Mouse (Mus musculus) C2C12 (cell line): ENCODE data around the gene E030018B13Rik. TPM values are rescaled to one million over a fixed set of nuclear protein-coding genes. Genes with fewer than 3 reads are reported as not detected.

ENCODE experiments used
- H3K27me3 ChIP-seq: one replicate; pipeline ENCODE4 v1.6.1; 2011; ENCODE audit not compliant: control insufficient read depth, insufficient read depth, insufficient read length
- H3K36me3 ChIP-seq: one replicate; pipeline ENCODE4 v1.6.1; 2011; ENCODE audit not compliant: control insufficient read depth, insufficient read depth
- H3K4me3 ChIP-seq: one replicate; pipeline ENCODE4 v1.5.1; 2011; ENCODE audit warnings: mild to moderate bottlenecking, control low read depth; ENCODE audit not compliant: poor library complexity, insufficient read depth, severe bottlenecking
- H3K79me2 ChIP-seq: one replicate; pipeline ENCODE4 v1.6.1; 2011; ENCODE audit not compliant: control insufficient read depth, insufficient read depth
- H3K79me3 ChIP-seq: one replicate; pipeline ENCODE4 v1.6.1; 2011; ENCODE audit warnings: low read depth, control low read depth
- H3ac ChIP-seq: one replicate; pipeline ENCODE3; 2011; ENCODE audit warnings: low read depth; ENCODE audit not compliant: control insufficient read depth, insufficient read length
- CEBPB ChIP-seq: IDR thresholded peaks from one replicate; pipeline ENCODE4 v1.6.1; 2011; ENCODE audit warnings: low read depth, mild to moderate bottlenecking, control low read depth, moderate library complexity
- CTCF ChIP-seq: IDR thresholded peaks from one replicate; pipeline ENCODE4 v1.5.1; 2011; ENCODE audit not compliant: control insufficient read depth, insufficient read depth, insufficient read length
- FOSL1 ChIP-seq: IDR thresholded peaks from one replicate; pipeline ENCODE4 v1.8.0; 2011; ENCODE audit warnings: mild to moderate bottlenecking, low read length; ENCODE audit not compliant: poor library complexity, insufficient read depth, severe bottlenecking
- MAX ChIP-seq: IDR thresholded peaks from one replicate; pipeline ENCODE4 v1.6.1; 2011; ENCODE audit warnings: mild to moderate bottlenecking, control low read depth
- MYOD1 ChIP-seq: IDR thresholded peaks from one replicate; pipeline ENCODE4 v1.6.1; 2011; ENCODE audit warnings: low read depth; ENCODE audit not compliant: control insufficient read depth, insufficient read length
- MYOG ChIP-seq: IDR thresholded peaks from one replicate; pipeline ENCODE4 v1.6.1; 2011; ENCODE audit not compliant: control insufficient read depth, insufficient read length; ENCODE audit errors: extremely low read depth
- USF1 ChIP-seq: IDR thresholded peaks from one replicate; pipeline ENCODE4 v1.6.1; 2011; ENCODE audit warnings: low read depth, mild to moderate bottlenecking, control low read depth, moderate library complexity
- polyA plus RNA-seq: library from polyadenylated mRNA; unstranded; fragments of >200 nt; fragmentation: generic; extraction: Trizol; gene quantifications from one replicate; pipeline ENCODE4 v1.2.1, GENCODE M21; 2012; ENCODE audit warnings: missing spikeins

Gene E030018B13Rik
- polyA plus RNA-seq, 1 experiment = 0.06 TPM

DNA sequence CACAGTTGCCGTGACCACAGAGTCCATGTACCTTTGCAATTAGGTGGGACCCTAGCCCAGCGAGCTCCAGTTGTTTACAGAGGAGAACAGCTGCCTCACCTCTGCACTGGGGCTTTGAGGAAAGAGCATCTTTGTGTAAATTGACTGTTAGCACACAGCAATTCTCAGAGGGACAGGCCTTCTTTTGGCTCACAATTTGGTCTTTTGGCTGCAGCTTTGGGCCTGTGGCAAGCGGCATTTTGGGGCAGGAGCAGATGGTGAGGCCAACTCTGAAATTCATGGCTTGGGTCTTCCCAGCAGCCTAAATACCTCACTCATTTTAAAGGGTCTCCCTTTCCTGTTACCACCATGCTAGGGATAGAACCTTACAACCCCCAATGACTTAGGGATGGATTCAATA is 32.5 kb downstream of the E030018B13Rik start:
- Histone ChIP-seq H3ac (no peak overlapping the region), H3K4me3 (no peak overlapping the region), H3K27me3 (no peaks in the 10 kb centered on the region), H3K36me3 (no peaks in the 10 kb centered on the region), H3K79me2 (no peaks in the 10 kb centered on the region), H3K79me3 (no peaks in the 10 kb centered on the region)
- TF ChIP-seq CTCF (no peak), MYOD1 (no peak), MAX (no peak), CEBPB (no peak), FOSL1 (no peak), USF1 (no peak), MYOG (no peak)

DNA sequence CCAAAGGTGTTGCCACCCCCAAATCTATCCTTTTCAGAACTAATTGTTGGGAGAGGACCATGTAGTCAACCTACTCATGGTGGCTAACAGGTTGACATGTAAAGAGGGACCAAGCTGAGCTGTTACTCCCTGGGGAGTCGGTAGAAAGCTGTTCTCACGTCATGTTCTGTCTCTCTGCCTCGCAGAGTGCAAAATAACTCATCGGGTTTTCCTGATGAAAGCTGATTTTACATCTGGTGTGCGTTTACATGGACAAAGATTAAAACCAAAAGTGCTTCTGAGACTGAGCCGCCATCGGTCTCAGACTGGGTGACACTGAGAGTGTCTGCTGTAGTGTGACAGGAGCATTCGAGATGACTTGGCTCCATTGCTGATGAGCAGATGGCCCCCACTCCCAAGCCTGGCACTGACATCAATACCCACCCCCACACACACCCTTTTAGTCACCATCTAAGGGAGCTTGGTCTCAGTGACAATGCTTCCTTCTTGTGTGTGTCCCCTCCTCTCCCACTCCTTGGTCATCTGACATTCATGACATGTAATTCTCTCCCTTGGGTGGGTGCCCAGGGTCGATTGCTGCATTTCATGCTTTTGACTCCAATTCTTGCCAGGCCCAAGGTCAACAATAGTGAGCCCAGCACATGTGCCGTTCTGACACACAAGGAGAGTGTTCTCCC is 34.4 kb downstream of the E030018B13Rik start:
- no peak overlapping the region for H3K4me3 ChIP-seq
- TF ChIP-seq MYOG (no peak), MYOD1 (no peak), USF1 (no peak)
- no peaks in the 10 kb centered on the region for H3K79me2 ChIP-seq
- no peaks in the 10 kb centered on the region for H3K27me3 ChIP-seq
- no peaks in the 10 kb centered on the region for H3K36me3 ChIP-seq
- no peaks in the 10 kb centered on the region for H3K79me3 ChIP-seq
- H3ac ChIP-seq = no peak overlapping the region

DNA sequence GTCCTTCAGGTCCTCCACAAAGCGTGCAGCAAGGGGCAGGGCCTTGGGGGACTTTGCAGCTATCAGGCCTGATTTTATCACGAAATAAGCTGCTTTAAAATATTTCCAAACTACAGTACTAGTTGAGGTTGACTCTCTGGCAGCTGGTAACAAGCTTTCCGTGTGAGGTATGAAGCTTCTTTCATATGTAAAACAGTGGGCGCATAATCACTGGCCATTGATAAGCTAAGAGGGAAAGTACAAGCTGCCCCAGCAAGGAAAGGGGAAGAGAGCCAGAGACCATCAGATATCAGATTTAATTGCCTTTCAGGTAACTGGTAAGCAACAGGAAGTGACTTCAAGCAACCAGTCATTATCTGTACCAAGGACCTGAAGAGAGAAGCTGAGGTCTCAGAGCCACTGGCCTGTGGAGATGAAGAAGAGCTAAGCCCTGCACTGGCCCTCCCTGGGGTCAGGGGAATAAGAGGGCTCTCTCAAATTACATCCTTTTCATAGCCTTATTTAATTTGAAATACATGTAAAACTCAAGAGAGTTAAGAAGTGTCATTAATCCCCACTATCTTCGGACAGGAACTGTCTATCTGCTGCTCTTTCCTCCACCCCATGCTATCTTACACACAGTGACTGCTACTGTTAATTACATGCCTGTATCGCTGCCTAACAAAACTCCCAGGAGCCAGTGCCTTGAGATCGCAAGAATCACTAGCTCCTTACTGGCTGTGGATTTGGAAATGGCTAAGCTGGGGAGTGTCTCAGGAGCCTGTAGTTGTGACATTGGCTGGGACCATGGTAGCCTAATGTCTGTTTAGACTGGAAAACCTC is 35.6 kb downstream of the E030018B13Rik start:
- no peaks in the 10 kb centered on the region for H3K36me3 ChIP-seq
- no peak overlapping the region for H3K4me3 ChIP-seq
- no peaks in the 10 kb centered on the region for H3K79me2 ChIP-seq
- H3K79me3 ChIP-seq = no peaks in the 10 kb centered on the region
- TF ChIP-seq CTCF (no peak), MYOG (no peak), FOSL1 (no peak), MYOD1 (no peak), MAX (no peak), USF1 (no peak), CEBPB (no peak)
- no peak overlapping the region for H3ac ChIP-seq
- H3K27me3 ChIP-seq = no peaks in the 10 kb centered on the region

DNA sequence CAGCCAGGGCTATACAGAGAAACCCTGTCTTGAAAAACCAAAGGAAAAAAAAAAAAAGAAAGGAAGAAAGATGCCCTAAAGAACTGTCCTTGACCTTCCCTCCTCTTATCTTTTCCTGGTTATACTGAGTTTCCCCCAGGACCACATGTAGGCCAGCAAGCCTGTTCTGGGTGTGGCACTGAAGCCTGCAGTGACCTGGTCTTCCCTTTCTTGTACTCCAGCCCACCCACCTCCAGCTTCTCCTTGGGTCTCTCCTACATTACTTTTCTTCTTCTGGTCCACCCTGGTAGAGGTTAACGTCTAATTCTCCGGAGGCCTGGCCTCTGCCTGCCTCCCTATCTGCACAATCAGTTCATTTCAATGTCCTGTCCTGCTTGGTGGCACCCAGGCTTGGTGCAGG is 38.8 kb downstream of the E030018B13Rik start:
- H3K36me3 ChIP-seq = no peaks in the 10 kb centered on the region
- no peak overlapping the region for H3ac ChIP-seq
- TF ChIP-seq CTCF = no peak
- no peak for TF ChIP-seq MYOG
- no peak for TF ChIP-seq FOSL1
- TF ChIP-seq USF1 = no peak
- no peak for TF ChIP-seq MAX
- no peak for TF ChIP-seq CEBPB
- no peak for TF ChIP-seq MYOD1
- H3K79me3 ChIP-seq = no peaks in the 10 kb centered on the region
- H3K27me3 ChIP-seq = no peaks in the 10 kb centered on the region
- H3K79me2 ChIP-seq = no peaks in the 10 kb centered on the region
- H3K4me3 ChIP-seq = no peak overlapping the region

DNA sequence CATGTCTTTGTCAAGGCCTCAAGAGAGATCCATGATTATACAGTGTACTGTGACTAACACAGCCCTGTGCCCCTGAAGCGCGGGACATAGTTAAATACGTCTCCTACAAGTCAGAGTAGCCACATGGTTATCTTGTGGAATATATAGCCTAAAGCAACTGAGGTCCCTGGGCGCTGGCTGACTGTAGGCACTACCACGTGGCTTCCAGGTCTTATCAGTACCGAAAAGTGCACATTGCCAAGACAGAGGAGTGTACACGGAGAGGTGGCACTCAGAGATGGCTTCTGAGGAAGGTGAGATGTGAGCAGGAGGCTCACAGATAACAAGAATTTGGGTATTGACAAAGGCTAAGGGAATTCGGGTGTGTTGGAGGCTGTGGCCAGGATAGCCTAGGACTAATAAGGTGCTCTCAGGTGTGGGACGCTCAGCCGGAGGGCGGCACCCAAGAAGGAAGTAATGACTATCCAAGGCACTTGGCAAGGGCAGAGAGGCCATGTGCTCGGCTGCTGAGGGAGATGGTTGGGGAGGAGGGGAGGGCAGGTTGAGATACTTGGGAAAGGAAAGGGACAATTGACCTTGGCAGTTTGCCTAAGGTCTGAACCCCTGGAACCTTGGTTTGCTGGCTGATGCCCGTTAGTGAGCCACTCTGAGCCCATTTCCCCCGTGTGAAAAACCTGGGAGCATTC is 39.6 kb downstream of the E030018B13Rik start:
- H3K4me3 ChIP-seq = no peak overlapping the region

More for the DNA sequence above, 39.6 kb downstream of the E030018B13Rik start:
- Histone ChIP-seq H3K36me3 (no peaks in the 10 kb centered on the region), H3ac (no peak overlapping the region), H3K79me2 (no peaks in the 10 kb centered on the region), H3K27me3 (no peaks in the 10 kb centered on the region), H3K79me3 (no peaks in the 10 kb centered on the region)
- TF ChIP-seq CTCF = no peak
- TF ChIP-seq MYOD1 = no peak
- no peak for TF ChIP-seq USF1
- no peak for TF ChIP-seq MAX
- TF ChIP-seq CEBPB = no peak
- no peak for TF ChIP-seq FOSL1
- TF ChIP-seq MYOG = no peak
